Mouse (Mus musculus) spleen, adult 12 weeks (tissue): ENCODE measurements around the gene Smim17.
"Not testable (repeated sequence)": the region's sequence is repeated elsewhere in the genome, so short reads cannot be mapped to it uniquely, and the experiment has no call there.

Source experiments
- DNase-seq: peaks from one replicate; pipeline ENCODE4 v3.0.0; 2022; ENCODE audit warnings: low spot score

Gene Smim17

DNA sequence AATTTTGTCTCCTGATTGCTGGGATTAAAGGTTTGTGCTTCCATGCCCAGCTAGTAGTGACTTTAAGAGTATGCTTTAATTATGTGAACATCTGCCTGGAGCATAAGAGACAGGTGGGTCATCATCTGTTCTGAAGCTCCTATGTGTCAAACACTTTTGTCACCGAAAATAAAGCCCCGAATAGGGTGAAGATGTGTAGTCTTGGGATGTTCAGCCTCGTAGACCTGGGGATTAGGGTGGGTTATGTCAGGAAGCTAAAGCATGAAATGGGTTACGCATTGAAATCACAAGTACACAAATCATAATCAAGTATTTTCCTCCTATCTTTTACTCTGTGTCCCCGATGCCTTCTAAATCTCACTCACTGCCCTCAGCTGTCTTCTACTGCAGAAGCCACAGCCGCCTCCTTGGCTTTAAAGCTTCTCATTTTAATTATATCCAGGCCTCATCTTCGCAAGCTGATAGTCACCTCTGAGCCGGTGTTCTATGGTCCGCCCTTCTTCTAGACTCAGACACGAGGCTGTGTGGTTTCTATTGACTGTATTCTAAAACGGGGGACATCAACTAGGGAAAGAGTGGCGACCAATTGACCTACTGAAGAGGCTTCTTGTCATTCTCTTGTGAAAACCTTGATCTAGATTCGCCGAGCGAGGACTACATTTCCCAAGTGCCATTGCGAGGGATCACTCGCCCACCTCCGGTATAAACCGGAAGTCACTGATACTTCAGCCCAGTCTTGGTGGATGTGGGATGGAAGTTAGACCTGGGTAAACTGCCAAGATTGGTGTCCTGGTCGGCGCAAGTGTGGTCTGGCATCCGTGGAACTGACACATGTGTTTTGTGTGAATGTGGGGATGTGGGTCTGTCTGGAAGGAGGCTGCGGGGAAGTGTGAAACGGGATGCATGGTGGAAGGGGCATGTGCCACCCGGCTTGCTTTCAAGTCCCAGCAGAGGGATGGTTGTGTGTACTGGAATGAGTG lies at the start of gene Smim17:
Gene Smim17, plus strand, starts transcription at position 720 of the 980 bp plus-strand sequence.
- no peak for DNase-seq

- no peak for DNase-seq
Observed at GRCm38 (mm10) chr7:6358121-6358520, 40.4 kb upstream of the Smim17 start.

DNA sequence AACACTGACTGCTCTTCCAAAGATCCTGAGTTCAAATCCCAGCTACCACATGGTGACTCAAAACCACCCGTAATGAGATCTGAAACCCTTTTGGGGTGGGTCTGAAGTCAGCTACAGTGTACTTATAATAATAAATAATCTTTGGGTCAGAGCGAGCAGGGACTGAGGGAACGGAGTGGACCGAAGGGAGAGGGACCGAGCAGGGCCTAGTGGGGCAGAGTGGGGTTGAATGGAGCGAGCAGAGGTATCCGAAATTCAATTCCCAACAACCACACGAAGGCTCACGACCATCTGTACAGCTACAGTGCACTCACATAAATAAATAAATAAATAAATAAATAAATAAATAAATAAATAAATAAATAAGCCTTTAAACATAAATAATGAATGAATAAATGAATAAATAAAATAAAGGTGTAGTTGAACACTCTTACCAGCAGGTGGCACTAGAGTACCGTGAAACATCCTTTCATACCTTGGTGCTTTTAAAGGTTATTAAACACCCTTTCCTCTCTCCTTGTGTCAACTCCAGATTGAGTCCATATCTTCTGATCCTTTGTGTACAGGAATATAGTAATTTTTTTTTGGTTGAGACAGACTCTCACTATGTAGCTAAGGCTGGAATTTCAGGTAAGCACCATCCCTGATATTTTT lies 39.5 kb upstream of the Smim17 start:
- no peak for DNase-seq

DNA sequence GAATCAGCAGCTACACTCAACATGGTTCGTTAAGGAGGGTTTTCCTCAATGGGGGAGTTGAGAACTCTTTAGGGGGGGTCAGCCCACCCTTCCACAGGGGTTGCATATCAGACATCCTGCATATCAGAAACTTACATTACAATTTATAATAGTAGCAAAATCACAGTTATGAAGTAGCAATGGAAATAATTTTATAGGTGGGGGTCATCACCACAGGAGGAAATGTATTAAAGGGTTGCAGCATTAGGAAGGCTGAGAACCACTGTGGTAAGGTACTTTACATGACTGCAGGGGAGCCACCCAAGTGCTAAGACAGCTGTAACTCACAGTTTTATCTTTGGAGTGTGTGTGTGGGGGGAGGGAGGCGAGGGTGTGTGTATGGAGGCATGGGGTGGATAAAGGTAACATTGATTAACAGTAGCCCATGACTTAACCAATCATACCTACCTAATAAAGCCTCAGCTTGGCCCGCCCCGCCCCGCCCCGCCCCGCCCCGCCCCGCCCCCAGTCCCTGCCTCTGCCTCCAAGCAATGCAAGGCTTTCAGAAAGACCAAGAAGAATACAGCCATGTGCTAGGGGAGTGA lies 37.9 kb upstream of the Smim17 start:
- DNase-seq, result no peak

GRCm38 (mm10) chr7:6361756-6362155 lies 36.8 kb upstream of the Smim17 start:
- DNase-seq, result no peak

DNA sequence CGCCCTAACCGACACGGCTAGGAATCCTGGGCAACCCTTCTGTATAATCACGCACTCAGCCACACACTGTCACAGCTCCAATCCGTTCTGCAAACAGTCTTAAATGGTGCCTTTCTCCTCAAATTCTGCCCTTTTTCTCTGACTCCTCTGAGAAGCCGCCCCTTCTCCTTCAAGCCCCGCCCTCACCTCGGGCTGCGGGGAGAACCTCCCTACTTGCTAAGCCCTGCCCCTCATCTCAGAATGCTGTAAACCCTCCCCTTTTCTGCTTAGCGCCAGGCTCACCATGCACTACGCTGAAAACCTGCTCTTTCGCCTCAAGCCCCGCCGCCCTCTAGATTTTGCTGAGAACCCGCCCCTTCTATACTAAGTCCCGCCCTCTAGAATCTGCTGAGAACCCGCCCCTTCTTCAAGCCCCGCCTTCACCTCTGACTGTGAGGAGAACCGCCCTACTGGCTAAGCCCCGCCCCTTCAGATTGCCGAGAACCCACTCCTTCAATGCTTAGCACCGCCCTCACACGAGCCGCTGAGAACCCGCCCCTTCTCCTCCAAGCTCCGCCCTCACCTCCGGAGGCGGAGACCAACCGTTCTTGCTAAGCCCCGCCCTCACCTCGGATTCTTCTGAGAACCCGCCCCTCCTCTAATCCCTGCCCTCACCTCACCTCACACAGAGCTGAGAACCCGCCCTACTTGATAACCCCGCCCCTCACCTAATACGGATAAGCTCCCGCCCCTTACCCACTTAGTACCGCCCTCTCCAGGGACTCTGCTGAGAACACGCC lies 36.1 kb upstream of the Smim17 start:
- DNase-seq, result peak; percentile 91

DNA sequence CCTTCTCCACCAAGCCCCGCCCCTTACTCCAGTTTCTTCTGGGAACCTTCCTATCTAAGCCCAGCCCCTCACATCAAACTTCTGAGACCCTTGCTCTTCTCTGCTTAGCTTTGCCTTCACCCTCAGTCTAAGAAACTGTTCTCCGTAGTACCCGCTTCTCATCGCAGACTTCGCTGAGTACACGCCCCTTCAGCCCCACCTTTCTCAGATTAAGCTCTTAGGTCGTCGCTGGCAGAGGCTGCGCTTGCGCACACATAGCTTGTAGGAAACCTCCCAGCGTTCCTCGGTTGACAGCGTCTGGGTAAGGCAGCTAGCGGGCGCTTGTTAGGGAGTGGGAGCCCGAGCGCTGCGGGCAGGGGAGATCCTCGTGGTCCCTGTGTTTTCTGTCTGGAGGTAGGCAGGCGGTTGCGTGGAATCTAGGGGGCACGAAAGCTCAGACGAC lies 35.4 kb upstream of the Smim17 start, which contains the start of gene Zfp78:
Gene Zfp78, plus strand, starts transcription at position 234 of the 442 bp plus-strand sequence.
- no peak for DNase-seq

DNA sequence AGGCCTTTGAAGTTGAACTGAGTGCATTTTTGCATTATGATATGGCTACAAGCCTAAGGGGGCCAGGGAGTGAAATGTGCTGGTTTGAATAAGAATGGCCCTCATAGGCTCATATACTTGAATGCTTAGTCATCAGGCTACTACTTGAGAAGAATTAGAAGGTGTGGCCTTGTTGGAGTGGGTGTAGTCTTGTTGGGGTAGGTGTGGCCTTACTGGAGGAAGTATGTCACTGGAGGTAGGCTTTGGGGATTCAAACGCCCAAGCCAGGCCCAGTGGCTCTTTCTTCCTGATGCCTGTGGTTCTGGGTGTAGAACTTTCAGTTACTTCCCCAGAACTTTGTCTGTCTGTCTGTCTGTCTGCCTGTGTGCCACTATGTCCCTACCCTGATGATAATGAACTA lies 33.8 kb upstream of the Smim17 start:
- DNase-seq, result no peak

DNA sequence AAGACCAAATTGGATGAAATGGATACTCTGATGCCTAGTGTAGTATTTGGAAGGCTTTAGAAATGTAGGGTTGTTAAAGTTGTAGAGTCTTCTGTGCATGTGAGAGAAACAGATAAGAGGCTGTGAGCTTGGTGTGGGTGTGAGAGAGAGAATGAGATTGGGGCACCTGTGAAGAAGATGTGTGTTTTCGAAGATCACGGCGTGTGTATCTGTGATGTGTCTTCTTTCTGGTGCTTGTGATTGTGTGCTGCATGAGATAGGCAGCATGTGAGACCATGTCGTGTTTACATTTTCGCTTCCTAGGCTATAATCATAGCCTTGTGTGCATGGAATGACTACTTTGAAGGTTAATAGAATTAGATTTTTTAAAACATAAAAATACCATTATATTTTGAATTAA lies 31.3 kb upstream of the Smim17 start:
- no peak for DNase-seq

GRCm38 (mm10) chr7:6368146-6368545 lies 30.4 kb upstream of the Smim17 start:
- DNase-seq, result not testable (repeated sequence)

GRCm38 (mm10) chr7:6369460-6369859 lies 29.1 kb upstream of the Smim17 start:
- DNase-seq, result no peak

GRCm38 (mm10) chr7:6372993-6373392 lies 25.5 kb upstream of the Smim17 start:
- DNase-seq, result no peak

DNA sequence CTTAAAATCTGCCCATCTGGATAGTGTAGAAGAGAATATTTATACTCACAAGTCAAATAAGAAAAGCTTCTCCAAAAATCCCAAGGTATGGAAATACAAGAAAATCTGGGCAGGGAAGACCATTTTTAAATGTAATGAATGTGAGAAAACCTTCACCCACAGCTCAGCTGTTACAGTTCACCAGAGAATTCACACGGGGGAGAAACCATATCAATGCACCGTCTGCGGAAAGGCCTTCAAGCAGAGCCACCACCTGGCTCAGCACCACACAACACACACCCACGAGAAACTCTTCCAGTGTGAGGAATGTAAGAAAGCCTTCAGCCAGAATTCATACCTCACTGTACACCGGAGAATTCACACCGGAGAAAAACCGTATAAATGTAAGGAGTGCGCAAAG lies 20.1 kb upstream of the Smim17 start:
- no peak for DNase-seq

DNA sequence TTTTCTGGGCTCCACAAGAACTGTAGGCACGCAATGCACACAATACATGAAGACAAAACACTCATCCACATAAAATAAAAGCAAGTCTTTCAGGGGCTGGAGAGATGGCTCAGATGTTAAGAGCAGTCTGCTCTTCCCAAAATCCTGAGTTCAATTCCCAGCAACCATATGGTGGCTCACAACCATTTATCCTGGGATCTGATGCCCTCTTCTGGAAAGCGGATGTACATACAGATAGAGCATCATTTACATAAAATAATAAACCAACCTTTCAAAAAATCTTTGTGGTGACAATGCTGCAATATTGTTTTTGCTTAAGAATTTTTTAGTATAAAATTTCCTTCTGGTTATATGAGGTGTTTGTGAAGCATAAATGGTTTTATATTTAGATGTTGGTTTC lies 17.1 kb upstream of the Smim17 start:
- no peak for DNase-seq

DNA sequence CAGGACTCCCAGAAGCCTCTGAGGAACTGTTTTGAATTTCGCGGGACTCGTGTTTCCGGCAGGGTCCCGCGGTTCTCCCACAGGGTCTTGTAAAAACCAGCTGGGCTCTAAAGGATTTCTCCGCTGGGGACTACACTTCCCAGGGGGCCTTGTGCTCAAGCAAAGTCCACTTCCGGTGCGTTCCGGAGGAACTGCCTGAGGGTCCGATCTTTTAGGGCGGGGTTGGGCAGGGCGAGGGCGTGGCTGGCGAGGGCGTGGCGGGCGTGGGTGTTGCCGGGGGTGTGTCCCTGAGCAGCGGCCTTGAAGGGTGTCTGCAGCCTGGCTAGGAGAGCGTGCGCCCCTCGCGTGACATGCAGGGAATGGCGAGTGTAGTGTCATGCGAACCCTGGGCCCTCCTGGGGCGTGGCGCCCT lies 15.5 kb upstream of the Smim17 start, which contains the start of gene Zfp28:
Gene Zfp28, plus strand, starts transcription at position 252 of the 412 bp plus-strand sequence.
- DNase-seq, result peak; percentile 75

GRCm38 (mm10) chr7:6384011-6384410 lies 14.5 kb upstream of the Smim17 start:
- no peak for DNase-seq

DNA sequence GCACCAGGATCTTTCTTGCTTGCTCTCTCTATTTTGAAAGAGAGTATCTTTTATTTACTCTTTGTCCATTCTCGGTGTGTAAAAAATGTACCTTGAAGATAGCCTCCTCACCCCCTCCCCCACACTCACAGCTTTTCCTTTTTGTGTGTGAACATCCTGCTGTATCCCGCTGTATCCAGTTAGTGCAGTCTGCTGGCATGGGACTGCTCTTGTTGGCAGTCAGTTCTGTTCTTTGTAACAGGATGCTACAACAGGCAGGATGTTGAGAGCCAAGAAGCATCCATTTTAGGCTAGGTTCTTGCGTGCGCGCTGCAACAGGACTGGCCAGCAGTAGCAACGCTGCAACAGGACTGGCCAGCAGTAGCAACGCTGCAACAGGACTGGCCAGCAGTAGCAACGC lies 11.5 kb upstream of the Smim17 start:
- no peak for DNase-seq

- no peak for DNase-seq
Observed at GRCm38 (mm10) chr7:6388971-6389370, 9.5 kb upstream of the Smim17 start.

GRCm38 (mm10) chr7:6389449-6389848 lies 9.1 kb upstream of the Smim17 start:
- no peak for DNase-seq

DNA sequence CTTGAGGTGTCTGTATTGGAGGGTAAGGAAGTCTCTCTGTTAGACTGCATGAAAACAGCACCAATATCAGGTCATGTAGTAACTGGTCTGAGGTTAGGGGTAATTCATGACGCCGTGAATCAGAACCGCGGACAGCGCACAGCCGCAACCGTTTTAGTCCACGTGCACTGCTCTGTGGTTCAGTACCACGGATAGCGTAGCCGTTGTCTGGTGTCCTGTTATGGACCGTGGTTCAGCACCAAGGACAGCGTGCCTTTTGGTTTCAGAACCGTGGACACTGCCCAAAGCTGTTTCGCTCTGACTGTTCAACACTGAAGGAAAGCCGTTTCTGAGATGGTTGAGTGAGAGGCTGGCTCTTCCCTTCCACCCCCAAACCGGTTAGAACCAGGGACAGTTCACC lies 11.5 kb downstream of the Smim17 start, which contains the start of gene Gm20715:
Gene Gm20715, plus strand, starts transcription at position 235 of the 400 bp plus-strand sequence.
- DNase-seq, result peak; percentile 42

DNA sequence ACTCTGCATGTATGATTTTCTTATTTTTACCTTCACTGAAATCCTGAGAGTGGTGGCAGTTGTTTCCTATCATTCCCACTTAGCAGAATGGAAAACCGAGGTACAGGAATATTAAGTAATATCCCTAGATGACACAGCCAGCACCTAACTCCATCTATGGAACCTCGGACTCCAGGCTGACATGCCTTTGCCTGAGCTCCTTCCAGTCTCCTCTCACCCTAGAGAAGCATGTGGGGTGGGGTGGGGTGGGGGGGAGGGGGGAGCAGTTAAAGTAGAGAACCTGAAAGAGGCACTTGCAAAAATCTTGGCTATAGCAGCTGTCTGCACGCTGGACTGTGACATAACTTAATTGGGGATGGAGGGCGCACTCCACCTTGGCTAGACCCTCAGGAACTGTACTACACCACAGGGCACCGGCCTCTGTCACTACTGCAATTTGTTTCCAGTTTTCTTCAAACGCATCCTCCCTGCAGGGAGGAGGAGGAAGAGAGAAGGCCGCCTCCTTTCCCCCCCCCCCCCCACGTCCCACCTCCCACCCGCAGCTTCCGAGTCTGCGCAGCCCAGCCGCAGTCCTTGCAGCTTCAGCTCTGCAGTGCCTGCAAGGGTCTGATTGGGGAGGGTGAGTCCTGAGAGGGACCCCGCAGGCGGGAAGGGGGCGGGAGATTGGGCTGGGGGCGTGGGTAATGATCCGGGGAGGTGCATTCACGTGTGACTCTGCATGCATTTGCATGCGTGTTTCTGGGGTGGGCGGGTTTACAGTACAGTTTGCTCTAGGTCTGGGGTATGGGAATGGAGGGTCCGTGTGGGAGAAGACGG lies 16.3 kb downstream of the Smim17 start:
- no peak for DNase-seq
